Mouse (Mus musculus): Measurements from ENCODE around the gene Ube2q2. TPM values are rescaled to one million over a fixed set of nuclear protein-coding genes. Genes with fewer than 3 reads are reported as not detected.

Ube2q2 gene
- 10 to 100 TPM; 36.5 to 47.2 TPM for polyA plus RNA-seq (2017; shearing (Covaris generic))

GRCm38 (mm10) chr9:55148854-55149498, at the start of gene Ube2q2:
TSS of gene Ube2q2 (plus strand) at chr9:55148854.

GRCm38 (mm10) chr9:55208790-55209481, 60.3 kb downstream of the Ube2q2 start, which contains the start of gene Fbxo22:
TSS of gene Fbxo22 (plus strand) at chr9:55208925.

Other genes with a start within 250 kb of the Ube2q2 start
- under 1 TPM; 0.37 to 0.77 TPM for gene Hykk, start 231.6 kb upstream of the Ube2q2 start, polyA plus RNA-seq (2017; shearing (Covaris generic))
- 100 to 1,000 TPM; 311 to 343 TPM for gene Psma4, start 198.1 kb upstream of the Ube2q2 start, polyA plus RNA-seq (2017; shearing (Covaris generic))
- under 1 TPM in 1 of 2 experiments, not detected in 1; 0.42 TPM for gene AY074887, start 197.9 kb upstream of the Ube2q2 start, polyA plus RNA-seq (2017; shearing (Covaris generic))
- gene Chrna5, start 168.0 kb upstream of the Ube2q2 start, polyA plus RNA-seq (2017; shearing (Covaris generic)) = under 1 TPM in 1 of 2 experiments, not detected in 1; 0.29 TPM
- under 1 TPM in 1 of 2 experiments, not detected in 1; 0.38 TPM for gene Chrna3, start 122.3 kb upstream of the Ube2q2 start, polyA plus RNA-seq (2017; shearing (Covaris generic))
- gene Chrnb4, start 100.1 kb upstream of the Ube2q2 start, polyA plus RNA-seq (2017; shearing (Covaris generic)) = under 1 TPM in 1 of 2 experiments, not detected in 1; 0.11 TPM
- 10 to 100 TPM; 42.5 to 58.1 TPM for gene Fbxo22, start 60.1 kb downstream of the Ube2q2 start, polyA plus RNA-seq (2017; shearing (Covaris generic))
- 1 to 10 TPM; 2.3 to 3.0 TPM for gene Nrg4, start 178.0 kb downstream of the Ube2q2 start, polyA plus RNA-seq (2017; shearing (Covaris generic))
- gene Tmem266, start 178.1 kb downstream of the Ube2q2 start, polyA plus RNA-seq (2017; shearing (Covaris generic)) = under 1 TPM in 1 of 2 experiments, not detected in 1; 0.05 TPM